Mouse (Mus musculus) naive thymus-derived CD4-positive, alpha-beta T cell, adult 2 months (primary cell): ENCODE results near the gene Pdlim1.

Source experiments
- DNase-seq: peaks from one replicate; pipeline ENCODE4 v3.0.0-alpha.2; 2011; ENCODE audit warnings: low read depth

Gene Pdlim1

GRCm38 (mm10) chr19:40271308-40271892 is at the start of gene Pdlim1:
Pdlim1 (minus strand) TSS chr19:40271842.
- DNase-seq = peak; percentile 86

GRCm38 (mm10) chr19:40319199-40319598 is 47.6 kb upstream of the Pdlim1 start:
- DNase-seq = no peak

DNA sequence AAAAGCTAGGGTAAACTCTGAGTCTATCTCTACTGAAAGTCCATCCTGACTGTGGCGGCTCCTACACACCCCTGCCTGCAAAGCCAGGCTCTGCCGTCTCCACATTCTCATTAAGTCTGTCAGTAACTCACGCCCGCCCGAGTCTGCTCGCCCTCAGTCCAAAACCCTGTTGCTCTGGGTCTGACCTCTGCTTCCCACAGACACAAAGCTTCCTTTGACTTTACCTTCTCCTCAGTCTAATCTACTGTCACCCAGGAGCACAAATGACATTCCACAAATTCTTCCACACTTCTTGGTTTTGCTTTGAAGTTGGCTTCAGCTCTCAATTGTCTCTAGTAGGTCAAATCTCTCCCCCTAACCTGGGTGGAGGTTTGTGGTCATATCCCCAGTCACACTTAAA is 46.9 kb upstream of the Pdlim1 start:
- DNase-seq = no peak

DNA sequence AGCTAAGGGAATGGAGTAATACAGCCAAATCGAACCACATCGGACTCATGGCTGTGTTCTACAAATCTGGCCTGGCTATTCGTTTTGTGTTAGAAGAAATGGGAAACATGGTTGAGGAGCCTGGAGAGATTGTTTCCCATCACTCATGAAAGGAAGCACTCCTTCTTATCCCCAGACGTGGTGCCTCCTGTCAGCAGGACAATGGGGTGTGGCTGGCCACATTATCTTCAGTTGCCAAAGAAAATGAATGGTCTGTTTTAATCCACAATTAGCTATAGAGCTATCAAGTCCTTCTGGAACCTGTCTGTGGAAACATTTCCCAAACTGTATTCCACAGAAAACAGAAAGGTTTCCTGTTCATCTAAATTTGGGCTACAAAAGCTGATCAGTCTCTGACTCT is 45.4 kb upstream of the Pdlim1 start:
- no peak for DNase-seq

GRCm38 (mm10) chr19:40314252-40314651 is 42.6 kb upstream of the Pdlim1 start:
- no peak for DNase-seq

DNA sequence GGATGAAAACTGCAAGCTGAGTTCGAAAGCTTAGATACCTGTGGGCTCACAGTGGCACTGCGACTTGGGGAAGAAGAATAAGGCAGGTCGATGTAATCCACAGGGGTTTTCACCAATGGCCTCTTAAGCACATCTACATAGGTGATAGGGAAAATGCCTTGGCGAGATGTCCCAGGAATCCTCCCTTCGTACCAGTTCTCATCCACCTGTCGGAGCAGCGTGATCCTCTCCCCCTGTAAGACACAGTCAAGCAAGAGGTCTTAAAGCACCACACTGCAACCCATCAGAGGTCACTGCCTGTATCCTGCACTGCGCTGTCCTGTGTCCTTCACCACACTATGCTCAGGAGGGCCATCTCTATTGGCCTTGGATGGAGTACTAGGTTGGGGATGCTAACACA is 40.0 kb upstream of the Pdlim1 start:
- DNase-seq = no peak

DNA sequence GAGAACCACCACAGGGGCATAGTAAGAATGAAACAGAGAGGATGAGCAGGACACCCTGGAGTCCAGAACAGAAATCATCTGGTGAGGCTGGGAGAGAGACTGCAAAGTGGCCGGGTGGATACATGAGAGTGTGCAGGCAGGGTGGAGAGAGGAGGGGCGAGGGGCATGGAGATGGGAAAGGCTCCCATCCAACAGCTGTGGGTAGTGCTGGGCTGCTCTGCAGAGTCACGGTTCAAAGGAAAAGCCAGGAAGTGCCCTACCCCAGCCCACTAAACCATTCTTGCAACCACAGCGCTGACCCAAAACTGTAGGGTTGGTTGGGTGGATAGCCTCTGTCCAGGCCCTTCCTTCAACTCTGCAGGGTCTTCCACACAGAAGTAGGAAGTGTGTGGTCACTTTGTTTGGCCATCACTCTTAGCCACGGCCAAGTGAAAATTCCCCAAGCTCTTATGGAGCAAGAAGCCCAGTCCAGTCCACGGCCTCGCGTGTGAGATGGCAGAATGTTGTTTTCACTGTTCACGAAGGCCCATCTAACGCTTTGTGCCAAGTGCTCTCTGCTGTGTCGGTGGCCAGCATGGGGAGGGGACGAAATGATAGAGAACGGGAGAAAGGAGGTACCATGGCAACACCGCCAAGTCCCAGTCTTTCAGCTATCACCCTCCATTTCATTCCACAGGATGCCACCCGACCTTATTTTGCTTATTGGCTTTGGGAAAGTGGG is 38.9 kb upstream of the Pdlim1 start:
- no peak for DNase-seq

DNA sequence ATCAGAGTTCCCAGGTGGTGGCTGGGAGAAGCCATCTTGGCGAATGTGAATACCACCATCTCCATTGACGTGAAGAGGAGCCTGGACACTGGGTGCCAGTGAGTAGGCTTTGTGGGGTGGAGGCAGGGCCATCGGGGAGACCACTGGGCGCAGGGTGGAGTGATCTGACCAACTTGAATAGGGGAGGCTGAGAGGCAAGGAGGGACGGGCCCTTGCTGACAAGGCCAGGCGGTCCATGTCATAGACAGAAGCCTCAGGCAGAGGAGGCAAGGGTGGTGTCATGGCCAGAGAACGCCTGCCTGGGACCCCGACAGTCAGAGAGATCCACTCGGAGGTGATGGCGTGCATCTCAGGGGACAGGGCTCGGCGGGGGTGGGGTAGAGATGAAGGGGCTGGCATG is 38.3 kb upstream of the Pdlim1 start:
- no peak for DNase-seq

GRCm38 (mm10) chr19:40307550-40307949 is 35.9 kb upstream of the Pdlim1 start:
- DNase-seq = no peak

GRCm38 (mm10) chr19:40306631-40307030 is 35.0 kb upstream of the Pdlim1 start:
- DNase-seq = no peak

DNA sequence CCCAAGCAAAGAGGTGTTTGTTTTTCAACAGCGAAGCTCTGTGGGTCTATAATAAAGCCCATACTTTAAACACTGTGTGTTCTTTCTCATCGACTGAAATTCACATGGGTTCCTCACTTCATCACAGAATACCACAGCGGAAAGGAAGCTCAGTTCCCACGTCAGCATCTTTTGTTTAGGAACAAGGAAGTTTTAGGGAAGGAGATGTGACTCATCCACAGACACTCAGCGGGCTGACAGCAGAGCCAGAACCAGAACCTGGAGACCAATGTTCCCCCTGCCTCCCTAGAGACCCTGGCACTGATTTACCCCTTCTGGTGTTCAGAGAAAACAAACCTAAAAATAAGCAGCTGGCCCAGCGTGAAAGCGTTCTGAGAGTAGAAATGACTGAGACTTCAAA is 33.8 kb upstream of the Pdlim1 start:
- no peak for DNase-seq

DNA sequence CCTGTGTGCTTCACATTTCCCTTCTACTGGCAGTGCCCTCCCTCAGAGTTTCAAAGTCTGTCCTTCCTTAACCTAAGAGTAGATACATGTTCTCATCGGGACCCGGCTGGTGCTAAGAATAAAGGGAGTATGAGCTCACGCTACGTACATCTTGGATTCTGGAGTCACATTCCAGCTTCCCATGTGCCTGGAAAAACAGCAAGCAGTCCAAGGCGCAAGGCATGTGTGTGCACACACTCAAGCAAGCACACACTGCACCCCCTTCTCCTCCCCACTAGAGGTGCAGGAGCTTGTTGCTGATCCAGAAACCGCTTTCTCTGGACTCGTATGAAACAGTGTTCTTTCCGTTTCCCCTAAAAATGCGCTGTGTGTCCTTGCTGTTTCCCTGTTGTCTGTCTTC is 31.3 kb upstream of the Pdlim1 start:
- DNase-seq = no peak

DNA sequence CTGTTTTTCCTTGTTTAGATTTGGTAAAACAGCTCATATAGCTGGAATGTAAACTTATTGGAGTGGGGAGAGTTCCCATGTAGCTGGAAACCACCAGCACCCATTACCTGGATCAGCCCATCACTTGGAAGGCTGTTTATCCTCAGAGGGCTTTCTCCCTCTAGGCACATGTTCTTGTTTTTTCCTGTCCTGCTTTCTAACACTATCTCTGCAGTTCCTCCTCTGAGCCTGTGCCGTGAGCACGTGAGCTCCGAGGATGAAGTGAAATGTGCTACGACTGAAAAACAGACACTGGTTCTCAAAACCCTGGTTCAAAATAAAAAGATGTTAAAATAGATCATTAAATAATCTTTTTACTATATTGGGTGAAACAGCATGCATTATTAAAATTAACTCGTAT is 30.8 kb upstream of the Pdlim1 start:
- no peak for DNase-seq

DNA sequence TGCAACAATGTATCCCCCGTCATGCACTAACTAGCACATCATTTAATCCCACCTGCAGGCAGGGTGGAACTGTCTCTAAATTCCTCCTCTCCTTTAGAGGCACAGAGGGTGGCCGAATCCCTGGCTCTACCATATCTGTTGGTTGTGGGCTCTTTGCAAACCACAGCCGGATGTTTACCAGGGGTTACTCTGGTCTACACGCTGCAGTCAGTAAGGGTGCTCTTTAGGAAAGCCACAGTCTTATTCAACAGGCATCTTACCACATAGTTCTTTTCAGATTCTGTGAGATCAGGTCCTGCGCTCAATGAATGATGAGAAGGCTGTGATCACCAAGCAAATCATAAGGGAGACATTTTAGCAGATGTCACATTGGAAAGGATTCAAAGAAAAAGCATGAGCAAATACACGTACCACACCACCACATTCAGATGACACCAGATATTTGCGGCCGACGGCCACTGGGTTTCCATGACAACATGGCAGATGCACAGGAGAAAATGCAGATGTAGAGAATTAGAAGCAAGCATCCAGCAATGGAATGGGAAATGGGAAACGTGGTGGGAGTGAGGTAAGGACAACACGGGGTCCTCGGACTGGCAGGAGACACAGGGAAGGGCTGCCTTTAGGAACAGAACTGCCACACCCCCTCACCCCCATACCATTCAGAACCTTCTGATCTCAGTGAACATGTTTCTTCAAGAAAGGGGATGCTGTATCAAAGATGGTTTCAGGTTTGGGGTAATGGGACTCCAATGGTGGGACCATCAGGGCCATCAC is 28.5 kb upstream of the Pdlim1 start:
- DNase-seq = peak; percentile 18

DNA sequence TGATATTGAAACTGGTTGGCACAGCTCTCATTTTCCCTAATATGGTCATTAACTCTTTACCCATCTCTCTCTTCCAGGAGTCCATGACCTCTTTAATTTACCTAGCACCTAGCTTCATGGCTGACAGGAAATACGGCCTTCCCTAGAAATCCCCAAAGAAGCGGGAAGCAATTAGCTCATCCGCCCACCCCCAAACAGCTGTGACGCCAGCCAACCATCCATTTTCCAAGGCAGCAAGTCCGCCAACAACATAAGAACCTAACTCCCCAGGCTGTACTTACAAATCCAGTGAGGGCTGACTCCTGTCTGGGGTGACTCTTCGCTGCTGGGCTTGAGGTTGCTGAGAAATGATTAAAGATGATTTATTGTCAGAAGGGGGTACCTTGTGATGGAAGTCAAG is 27.5 kb upstream of the Pdlim1 start:
- no peak for DNase-seq

DNA sequence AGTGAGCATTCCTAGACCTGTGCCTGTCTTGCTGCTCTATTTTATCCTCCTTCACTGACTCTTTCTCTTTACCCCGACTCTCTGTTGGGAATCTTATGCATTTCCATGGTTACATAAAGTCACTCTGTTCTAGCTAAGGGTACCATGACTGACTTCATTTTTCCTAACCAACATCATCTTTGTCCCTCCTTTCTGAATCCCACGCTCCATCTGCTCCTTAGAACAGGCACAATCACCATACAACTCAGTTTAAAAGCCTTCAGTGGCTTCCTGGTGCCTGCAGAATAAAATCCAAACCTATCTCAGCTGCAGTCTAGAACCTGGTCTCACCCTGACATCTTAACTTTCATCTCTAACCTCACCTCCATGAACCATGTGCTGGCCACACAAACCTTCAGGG is 26.9 kb upstream of the Pdlim1 start:
- no peak for DNase-seq

GRCm38 (mm10) chr19:40297798-40298144 is 26.1 kb upstream of the Pdlim1 start:
- DNase-seq = no peak

- no peak for DNase-seq
These were observed 25.6 kb upstream of the Pdlim1 start for GRCm38 (mm10) chr19:40297078-40297797.

- DNase-seq = no peak
These were observed 22.6 kb upstream of the Pdlim1 start for GRCm38 (mm10) chr19:40294231-40294630.

DNA sequence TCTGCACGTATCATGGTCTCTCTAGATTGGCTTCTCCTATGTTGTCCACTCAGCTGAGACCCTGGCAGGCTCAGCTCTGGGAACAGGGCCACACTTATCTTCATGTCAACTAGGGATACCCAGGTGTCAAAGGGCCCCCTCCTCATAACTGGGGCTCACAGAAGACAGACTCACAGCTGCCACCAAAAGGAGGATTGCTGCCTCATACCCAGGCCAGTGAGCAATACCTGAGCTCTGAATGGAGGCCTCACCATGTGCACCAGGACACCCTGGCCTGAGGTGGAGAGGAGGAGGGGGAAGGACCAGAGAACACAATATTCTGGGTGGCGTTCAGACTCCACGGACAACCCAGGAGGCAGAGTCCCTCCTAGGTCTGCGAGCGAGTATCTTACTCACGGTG is 22.1 kb upstream of the Pdlim1 start:
- no peak for DNase-seq

DNA sequence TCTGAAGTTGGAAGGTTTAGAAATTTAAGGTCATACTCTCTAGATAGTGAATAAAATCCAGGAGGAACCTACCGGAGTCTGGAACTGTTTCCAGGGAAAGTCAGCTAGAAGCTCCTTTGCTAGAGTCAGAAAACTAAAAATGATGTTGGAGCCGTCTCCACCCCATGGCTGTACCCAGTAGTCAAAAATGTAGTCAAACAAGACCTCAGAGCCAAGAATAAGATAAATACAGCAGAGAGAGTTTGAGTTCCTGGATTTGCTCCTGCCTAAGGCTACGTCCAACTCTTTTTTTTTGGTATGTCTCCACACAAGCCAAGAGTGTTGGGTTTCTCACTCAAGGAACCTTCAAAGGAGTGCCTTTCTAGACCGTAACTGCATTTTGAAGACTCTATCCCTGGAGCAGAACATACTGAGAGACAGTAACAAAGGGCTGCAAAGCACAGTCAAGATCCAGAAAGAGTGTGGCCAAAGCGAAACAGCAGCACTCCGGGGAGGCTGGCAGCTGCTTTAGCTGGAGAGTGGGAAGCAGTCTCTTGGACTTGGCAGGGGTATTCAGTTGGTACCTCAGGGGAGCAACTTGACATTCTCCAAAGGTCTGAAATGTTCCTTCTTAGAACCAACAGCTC is 18.6 kb upstream of the Pdlim1 start:
- DNase-seq = no peak

DNA sequence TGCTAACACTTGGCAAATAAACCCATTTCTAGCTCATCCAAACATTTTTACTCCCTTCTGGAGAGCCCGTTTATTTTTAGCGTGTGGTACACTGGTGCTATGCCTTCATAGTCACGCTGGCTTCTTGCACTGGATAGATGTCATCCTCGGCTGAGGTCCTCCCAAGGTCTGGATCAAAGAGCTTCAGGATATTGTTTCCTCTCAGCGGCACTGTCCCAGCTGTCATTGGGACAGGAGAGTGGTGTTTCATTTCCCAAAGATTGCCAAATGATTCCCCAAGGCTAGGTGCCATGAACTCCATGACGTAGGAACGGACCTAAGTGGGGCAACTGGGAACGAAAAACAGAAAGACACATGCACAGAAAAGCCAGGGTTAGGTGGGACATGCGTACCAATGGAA is 16.8 kb upstream of the Pdlim1 start:
- DNase-seq = no peak
